Mouse (Mus musculus): ENCODE measurements at regions not wholly inside any gene's neighbourhood (a gene's known extent, or its start where the extent isn't known, plus 50 kb on each side); places are given as distances from the start of the nearest gene placed in this dataset.
"Not testable (repeated sequence)": the region's sequence is repeated elsewhere in the genome, so short reads cannot be mapped to it uniquely, and the experiment has no call there.

DNA sequence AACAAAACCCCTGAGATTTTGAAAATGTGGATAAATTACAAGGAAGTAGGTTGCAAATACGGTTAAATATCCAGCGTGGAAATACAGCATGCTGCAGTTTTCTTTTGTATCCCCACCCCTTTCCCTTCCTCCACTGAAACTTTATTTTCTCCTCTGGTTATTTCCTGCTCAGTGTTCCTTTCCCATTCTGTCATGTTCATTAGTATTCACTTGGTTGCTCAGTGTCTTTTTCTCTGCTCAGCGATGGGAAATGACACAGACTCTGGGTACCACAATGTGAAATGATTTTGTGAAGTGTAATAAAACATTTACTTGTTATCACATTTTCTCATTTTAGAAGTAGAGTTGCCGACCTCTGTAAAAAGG lies 169.6 kb upstream of the Col8a1 start:
- no peak for DNase-seq

DNA sequence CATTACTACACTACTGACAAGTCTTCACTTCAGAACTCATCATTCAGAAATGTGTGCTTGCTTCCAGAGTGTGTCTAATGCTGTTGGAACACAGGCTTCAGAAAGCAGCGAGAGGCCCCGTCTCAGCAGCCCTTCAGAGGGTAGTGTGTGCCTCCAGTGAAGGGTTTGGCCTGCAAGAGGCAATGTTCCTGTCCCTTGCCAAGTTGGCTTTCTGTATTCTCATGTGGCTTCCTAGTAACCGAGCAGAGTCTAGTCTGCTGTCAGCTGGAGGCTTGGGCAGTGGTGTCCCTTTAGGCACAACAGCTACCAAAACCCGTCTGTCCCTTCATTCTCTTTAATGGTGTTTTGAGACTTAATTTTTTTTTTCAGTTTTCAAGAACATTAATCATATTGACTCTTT lies 173.3 kb upstream of the Col8a1 start:
- no peak for DNase-seq

DNA sequence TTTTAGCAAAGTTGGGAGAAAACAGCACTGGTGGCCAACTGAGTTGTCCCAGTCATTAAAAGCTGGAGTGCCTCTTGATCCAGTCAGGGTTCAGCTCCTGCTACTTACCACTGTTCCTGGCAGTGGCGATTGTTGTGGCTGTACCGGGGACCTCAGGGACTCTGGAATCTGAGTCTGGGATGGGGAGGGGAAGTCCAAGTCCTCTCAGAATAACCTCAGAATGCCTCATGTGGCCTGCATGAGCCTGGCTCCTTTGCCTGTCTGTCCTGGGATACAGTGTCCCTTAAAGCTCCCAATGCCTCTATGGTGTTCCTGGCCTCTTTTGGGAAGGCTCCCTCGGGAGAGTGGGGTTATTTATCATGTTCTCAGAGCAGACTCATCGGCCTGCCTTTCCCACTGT lies 173.8 kb upstream of the Col8a1 start:
- DNase-seq = no peak

DNA sequence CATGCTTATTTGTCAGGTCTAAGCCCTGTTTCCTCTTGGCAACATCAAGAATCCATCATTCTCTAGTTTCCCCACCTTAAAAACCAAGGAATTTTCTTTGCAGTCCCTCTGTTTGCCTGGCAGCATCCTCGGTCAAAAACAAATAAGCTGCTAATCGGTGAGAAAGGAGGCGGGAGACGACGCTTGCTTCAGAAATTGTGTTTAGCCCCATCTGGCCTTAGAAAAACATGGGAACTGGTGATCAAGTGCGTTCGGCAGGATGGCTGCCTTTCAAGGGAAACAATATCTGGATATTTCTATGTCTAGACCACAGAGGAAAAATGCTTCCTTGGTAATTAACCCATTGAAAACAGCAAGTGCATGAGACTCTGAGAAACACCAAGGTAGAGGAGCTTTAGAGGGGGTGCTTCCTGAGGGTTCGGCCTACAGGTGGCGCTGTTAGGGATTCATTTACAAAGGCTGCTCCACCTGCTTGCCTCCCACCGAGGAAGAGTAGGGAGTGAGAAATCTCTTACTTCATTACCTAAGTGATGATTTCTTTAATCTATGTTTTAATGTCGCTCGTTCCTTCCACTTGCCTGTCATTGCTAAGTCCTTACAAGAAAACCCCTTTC lies 174.7 kb upstream of the Col8a1 start:
- DNase-seq = no peak

DNA sequence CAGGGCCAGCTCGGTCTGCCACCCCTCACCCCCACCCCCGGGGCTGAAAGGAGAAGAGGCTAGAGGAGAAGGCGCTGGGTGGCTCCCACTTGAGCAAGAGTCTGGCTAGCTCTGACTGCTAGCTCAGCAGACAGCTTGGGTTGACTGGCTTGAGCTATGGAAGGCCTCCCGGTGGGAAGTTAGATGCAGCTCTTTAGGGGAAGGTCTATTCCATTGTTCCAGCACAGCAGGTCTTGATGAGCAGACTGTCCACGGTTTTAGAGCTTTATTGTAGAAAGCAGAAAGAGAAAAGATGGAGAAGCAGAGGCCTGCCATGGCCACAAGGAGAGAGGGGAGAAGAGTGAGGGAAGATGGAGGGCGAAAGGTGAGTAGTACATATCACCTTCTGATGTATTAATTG lies 190.9 kb upstream of the Col8a1 start:
- no peak for DNase-seq

DNA sequence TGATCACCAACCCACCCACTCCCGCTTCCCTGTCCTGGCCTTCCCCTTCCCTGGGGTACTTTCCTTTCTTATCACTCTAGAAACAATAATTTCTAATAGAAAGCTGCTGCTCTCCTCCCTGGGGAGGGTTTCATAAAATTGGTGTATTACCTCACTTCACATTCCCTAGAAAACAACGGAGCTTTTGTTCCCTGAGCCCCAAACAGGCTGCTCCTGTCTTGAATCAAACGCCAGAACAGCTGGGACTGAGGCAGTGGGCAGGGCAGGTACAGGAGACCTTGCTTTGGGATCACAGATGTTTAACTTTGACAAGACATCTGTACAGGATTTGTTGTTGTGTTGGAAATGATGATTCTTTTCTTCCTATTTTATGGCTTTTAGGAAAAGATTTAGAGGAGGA lies 192.8 kb upstream of the Col8a1 start:
- no peak for DNase-seq

DNA sequence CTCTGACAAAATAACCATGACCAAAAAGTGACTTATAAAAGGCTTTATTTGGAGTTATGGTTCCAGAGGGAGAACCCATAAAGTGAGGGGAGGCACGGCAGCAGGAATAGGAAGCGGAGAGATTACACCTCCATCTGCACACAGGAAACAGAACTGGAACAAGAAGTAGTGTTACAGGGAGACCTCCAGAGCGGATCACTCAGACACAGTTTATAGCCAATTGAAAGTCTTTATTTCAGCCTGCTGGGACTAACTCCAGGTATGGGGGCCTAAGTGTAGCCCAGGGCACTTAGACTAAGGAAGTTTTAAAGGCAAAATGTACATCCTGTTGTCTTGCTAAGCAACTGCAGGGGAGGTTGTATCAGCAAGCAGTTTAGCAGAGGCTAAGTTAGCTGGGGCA lies 195.1 kb upstream of the Col8a1 start:
- no peak for DNase-seq

DNA sequence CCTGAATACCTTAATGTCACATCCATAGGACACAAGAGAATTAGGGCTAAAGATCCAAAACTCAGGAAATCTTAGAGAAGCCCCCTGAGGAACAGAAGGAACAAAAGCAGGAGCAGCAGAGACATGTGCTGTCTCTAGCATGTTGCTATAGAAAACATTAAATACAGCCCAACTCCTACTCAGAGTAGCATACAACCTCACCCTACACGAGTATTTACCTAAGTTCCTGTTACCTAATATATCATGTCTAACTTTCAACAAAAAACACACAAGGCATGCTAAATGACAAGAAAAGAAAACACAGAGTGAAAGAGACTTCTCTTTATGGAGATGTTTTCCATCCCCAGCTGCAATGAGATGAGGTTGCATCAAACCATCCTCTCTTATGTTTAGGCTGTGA lies 216.4 kb upstream of the Col8a1 start:
- DNase-seq = no peak

DNA sequence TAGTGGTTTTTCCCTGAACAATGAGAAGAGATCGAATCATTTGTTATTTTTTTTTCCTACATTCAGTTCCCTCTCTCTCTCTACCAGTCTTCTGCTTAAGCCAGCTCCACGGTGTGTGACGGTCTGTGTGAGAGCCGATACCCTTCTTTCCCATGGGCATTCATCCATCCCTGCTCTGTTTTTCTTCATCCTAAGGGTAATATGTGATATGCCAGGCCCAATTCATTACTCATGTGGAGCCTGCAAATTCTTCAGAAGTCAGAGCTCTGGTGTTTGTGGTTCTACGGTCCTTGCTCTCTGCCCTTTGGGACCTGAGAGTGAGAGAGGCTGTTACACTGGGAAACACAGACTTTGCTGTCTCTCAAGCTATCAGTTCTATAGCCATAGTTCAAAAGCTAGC lies 229.6 kb upstream of the Col8a1 start:
- DNase-seq = no peak

DNA sequence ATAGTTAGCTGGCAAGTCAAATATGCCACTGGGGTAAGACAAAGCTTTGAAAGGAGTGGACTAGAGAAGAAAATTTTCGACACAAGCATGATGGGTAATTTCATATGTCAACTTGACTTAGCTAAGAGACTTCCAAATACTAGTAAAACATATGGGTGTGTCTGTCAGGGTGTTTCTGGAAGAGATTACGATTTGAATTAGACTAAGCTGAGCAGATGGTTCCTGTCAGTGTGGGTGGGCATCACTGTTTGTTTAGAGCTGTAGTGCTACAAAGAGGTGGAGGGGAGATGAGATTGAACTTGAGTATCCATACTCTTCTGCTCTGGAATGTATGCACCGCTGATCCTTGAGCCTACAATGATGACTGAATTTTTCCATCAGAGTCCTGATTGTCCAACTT lies 251.2 kb upstream of the Col8a1 start:
- DNase-seq = peak; percentile 2

DNA sequence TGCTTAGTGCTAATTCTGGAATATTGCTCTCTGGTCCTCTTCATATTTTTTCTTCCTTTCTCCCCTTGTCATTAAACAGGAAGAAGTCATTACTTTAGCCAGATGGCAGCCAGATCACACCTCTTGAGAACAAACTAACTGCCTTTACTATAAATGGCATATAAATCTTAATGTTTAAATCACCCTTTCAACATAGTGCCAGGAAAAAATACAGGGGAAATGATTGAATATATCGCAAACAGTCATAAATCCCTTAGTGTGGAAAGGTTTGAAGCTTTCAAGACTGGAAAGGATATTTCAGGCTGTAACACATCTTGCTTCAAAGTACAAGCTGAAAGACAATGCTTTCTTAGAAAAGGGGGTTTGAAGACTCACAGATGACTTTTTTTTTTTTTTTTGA lies 259.0 kb upstream of the Col8a1 start:
- DNase-seq = no peak

DNA sequence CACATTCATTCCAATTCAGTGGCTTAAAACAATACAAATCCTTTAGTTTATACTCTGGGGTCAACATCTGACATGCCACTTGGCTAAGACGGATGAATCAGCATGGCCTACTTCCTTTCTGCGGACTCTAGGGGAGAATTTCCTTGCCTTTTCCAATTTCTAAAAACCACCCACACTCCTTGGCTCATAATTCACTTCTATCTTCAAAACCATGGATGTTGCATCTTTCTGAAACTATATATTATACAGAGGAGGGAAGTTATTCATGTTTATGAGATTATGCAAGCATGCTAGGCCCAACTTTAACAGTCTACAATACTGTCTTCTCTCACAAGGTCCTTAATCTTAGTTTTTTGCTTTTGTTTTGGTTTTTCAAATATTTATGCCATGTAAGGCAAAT lies 273.0 kb upstream of the Col8a1 start:
- DNase-seq = no peak

DNA sequence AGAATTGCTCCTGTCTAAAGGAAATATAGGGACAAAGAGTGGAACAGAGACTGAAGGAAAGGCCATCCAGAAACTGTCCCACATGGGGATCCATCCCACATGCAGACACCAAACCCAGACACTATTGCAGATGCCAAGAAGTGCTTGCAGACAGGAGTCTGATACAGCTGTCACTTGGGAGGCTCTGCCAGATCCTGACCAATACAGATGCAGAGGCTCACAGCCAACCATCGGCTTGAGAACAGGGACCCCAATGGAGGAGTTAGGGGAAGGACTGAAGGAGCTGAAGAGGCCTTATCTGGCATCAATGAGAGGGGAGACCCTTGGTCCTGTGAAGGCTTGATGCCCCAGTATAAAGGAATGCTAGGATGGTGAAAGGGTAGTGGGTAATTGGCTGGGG lies 274.0 kb upstream of the Col8a1 start:
- DNase-seq = not testable (repeated sequence)

DNA sequence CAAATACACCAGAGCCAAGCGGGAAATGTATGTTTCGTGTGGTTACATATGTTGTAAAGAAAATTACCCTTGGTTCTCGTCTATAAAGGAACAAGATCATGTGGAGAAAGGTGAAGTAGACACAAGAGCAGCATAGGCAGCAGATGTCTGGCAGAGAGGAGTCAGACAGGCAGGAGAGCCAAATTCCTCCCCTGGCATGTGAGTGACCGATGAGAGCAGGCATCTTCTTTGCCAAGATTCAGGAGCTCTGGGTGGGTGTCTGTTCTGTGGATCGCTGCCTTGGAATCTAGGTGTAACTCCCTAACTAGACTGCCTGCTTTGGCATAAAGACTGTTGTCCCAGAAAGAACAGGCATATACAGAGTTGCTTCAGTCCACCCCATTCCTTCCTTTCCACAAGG lies 275.1 kb upstream of the Col8a1 start:
- DNase-seq = no peak

DNA sequence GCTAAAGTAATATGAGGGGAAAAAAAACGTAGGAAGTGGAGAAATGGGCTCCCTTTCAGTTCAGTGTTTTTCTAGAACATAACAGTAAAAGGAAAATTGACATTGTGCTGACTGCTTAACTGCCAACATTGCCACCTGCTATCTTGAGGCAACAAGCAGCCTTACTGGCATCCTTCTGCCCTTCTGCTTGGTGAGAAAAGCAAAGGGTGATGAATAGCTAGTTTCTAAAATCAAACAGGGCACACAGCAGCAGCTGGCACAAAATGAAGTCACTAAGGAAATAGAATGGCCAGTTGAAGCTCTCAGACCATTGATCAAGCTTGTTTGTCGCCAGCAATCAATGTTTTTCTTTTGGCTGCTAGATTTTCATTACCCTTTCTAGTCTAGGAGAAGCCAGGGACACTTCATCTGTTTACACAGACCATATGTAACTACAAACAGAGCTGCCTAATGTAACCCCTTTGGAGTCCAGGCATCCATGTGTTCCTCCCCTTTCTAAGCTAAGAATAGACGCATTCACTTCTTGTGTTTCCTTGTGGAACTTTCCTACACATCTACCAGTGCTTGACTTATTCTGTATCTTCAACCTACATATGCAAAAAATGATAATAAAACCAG lies 314.2 kb upstream of the Col8a1 start:
- peak; percentile 6 for DNase-seq

DNA sequence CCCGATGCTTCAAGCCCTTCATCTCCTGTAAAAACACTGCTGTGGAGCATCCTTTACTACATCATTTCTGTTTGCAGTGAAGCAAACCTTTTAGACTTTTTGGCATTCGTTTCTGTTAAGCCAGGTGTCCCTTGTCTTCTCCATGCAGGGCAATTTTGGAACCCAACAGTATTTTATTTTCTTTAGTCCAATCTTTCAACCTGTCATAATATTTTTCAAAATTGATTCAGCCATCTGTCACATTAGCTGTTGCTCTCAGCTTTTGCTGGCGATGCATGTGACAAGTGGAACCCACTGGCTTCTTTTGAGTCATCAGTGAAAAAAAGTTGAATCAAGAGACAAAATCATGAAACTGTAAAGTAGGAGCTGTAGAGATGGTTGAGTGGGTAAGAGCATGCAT lies 317.9 kb upstream of the Col8a1 start:
- DNase-seq = no peak

DNA sequence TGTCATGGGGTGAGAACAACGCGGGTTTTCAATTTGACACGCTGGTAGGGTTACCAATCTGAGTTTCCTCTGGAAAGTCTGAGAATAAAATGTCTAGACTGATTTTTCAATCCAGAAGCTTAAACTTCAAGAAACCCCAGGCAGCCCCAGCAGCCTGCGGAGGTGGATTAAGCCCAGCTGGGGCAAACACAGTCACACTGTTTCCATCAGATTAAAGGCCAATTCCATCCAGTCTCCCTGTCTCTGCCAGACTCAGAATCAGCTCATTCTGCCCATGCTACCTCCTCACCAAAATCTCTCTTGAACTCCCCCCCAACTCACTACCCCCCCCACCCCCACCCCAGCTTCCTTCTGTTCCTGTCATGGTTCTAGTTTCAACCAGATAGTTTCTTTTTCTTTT lies 307.9 kb upstream of the Dcbld2 start:
- no peak for DNase-seq

DNA sequence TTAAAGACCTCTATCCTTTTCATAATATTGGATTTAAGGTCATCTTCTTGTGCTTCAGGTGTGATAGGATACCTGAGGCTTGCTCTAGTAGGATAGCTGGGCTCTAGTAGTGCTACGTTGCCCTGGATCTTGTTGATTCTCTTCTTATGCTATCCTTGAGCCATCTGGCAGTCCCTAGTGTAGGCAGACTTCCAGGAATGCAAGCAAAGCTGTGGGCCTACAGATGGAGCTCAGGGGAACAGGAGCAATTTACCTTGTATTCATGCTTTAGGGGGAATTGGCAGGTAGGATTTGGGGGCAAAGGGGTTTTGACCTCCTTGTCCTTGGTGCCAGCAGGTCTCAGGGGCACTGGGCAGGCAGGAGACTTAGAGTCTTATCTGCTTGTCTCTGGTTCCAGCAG lies 297.8 kb upstream of the Dcbld2 start:
- DNase-seq = peak; percentile 7

DNA sequence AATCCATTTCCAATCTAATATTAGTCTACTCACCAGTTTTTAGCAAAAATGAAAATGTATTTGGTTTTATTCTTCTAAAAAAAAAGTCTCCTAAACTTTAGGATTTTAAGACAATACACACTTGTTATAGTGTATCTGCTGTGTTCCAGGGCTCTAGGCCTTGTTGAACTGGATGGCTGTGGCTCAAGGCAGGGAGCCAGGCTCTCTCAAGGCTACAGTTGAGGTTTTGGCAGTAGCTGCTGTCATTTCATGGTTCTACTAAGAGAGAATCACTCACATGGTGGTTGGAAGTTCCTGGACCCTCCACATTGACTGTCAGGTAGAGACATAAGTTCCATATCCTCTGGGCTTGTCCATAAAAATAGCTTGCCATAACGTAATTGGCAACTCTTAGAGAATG lies 282.2 kb upstream of the Dcbld2 start:
- no peak for DNase-seq

DNA sequence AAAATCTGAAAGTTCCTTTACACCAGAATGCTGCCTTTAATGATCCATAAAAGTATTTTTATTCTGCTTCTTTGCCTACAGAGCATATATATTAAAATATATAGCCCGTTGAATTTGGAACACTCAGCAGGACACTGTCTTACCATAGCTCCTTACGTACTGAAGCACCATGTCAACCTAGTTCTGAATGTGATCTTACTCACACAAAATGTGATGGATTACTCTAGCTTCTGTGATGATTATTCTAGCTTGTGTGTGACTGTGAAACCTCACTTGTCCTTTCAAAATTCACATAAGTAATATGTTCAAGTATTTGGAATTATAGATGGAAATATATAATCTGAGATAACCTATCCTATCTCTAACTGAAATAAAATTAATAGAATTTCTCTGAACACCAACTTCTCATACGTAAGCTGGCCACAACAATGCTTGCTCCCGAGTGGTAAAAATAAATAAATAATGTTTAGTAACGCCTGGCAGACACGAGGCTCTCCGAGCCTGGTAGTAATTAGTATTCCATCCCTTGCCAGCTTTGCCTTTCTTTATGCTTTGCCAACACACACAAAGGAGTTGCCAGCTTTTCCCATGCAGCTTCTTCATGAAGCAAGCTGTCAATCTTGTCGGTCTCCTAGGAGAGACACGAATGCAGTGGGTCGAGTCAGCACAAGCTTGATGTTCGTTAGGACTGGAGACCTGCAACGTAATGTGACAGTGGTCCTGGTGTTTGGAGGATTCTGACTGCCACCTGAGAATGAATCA lies 271.9 kb upstream of the Dcbld2 start:
- DNase-seq = peak; percentile 11

DNA sequence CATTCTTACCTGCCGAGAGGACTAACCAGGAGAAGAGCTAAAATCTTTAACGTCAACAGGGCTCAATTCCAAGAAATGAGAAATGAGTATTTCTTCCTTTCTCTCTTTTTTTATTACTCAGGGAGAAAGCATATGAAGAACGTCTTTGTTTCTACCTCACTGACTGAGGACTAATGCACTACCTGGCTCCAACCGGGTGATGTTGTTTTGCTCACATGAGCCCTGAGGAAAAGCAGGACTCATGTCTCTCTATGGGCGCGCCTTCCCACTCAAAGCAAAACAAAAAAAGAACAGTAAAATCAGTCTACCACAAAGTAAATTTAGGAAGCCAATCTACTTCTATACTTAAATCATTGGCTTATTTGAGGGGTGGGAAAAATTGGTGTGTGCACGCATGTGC lies 271.3 kb upstream of the Dcbld2 start:
- no peak for DNase-seq

DNA sequence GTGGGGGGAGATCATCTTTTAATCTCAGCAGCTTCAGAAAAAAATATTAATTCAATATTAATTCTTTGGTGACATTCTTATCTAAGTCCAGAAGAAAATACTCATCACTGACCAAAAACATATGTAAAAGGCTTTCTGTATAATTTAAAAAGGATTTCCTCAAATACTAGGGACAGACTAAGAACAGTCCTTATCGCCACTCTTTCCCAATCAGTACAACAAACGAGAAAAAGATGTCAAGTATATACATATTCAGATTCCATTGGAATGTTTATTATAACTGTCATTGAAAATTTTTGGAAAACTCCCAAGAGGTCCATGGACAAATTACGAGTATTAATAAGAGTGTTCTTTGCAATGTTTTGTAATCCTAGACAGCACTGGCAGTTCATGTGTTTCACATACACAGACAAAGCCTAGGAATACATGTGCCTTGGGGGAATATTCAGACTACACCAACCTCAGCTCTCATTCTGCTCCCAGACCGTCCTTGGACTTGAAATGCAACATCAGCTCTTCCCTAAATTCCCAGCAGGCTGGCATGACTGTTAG lies 270.4 kb upstream of the Dcbld2 start:
- no peak for DNase-seq

DNA sequence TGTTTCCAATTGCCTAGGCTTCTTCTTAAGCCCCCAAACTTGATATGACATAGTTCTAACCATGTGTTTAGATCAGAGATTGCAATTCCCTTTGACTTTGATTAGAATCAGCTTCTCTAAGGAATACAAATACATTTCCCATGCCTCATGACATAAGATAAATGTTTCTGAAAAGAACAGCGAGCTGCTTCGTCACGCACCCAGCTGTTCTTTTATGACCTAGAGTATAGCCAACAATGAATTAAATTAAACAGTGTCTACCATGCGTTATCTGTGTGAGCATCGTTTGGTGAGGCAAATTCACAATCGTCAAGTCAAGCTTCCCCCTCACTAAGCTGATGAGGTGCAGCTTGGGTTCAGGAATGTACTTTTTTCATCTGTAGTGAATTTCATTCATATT lies 261.8 kb upstream of the Dcbld2 start:
- no peak for DNase-seq

DNA sequence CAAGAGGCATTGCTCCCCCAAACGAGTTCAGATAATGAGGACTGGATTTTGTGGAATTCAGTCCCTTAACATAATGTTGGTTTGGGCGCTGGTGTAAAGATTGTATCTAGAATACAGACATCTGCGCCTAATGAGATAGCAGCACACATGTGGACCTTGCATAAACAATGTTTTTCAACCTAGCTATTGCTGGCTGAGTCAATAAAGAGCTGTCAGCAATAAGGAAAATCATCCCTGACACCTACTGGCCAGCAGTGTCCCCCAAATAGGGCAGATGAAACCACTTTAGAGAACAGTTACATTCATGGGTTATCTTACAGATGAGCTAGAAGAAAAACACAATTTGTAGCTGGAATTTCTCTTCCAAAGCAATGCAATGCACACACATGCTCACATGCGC lies 252.7 kb upstream of the Dcbld2 start:
- DNase-seq = no peak
